Mouse (Mus musculus): ENCODE data around the gene Gm49383. TPM values are rescaled to one million over a fixed set of nuclear protein-coding genes. Genes with fewer than 3 reads are reported as not detected.

Gene Gm49383
- total RNA-seq, 1 experiment: 11.7 TPM

DNA sequence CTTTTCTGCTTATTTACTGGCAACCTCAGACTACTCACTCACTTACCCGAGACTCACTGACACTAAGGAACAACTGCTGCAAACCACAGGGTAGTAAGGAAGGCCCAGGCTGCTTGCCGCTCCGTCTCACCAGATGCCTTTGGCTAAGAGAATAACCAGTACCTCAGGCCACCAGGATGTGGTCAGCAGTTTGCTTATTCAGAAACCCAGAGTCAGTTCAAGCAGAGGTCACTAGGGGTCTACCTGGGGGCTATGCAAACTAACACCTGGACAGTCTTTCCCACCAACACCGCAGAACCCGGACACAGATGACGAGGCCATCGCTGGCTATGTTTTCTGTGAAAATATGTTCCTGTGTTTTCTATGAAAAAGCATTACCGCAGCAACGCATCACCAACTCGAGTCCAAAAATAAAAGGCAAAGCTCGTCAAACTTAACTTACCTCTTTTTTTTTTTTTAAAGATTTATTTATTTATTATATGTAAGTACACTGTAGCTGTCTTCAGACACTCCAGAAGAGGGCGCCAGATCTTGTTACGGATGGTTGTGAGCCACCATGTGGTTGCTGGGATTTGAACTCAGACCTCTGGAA is 16.4 kb upstream of the Gm49383 start:
- H3K27ac ChIP-seq (ENCODE audit: insufficient read depth, low read depth, low read length, poor library complexity, severe bottlenecking): no peak overlapping the region
- H3K9ac ChIP-seq (ENCODE audit: insufficient read depth, low read depth, low read length, poor library complexity, severe bottlenecking): no peak overlapping the region
- H3K9me3 ChIP-seq (ENCODE audit: control insufficient read depth, insufficient read depth, low read depth, low read length): no peaks in the 10 kb centered on the region
- H3K4me1 ChIP-seq (ENCODE audit: control insufficient read depth in 2 of 2, insufficient read depth in 2 of 2, low read length in 2 of 2, poor library complexity in 1 of 2): peaks cover 4% of the 10 kb centered on the region in 2 experiments; a peak in 1 of 4 replicates
- peaks cover 34% of the 10 kb centered on the region for H3K36me3 ChIP-seq (ENCODE audit: control insufficient read depth, insufficient read depth, low read length, poor library complexity, severe bottlenecking)
- DNase-seq (ENCODE audit: low read depth, low spot score): no peak
- TF ChIP-seq CHD2 (IDR thresholded peaks at IDR 0.05; ENCODE audit: low read depth, low read length) (no peak), ZNF384 (IDR thresholded peaks at IDR 0.05; ENCODE audit: low read depth, low read length) (peak; percentile 68)
- H3K4me3 ChIP-seq (ENCODE audit: insufficient read depth in 1 of 2, low read depth in 1 of 2, low read length in 2 of 2, poor library complexity in 1 of 2, severe bottlenecking in 1 of 2): no peak overlapping the region
- in situ Hi-C loops (cut with MboI; ENCODE audit: low sequenced_read_pairs in 2 of 2, unreplicated experiment in 2 of 2): no loop called here

DNA sequence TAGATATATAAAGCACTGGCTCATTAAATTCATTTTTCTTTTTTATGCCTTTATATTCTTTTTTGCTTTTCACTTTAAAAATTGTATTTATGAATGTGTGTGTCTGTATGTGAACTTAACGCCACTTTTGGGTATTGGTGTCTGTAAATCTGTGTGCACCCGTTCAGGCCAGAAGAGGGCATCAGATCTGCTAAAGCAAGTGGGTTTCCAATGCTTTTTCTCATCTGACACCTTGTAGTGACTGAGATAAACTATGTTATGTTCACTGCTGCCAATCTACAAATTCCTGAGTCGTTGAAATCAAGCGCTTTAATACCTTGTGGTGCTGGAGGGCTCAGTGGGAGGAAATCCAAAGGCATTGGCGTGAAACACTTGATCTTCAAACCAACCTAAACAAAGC is 14.2 kb upstream of the Gm49383 start:
- Histone ChIP-seq H3K9ac (ENCODE audit: insufficient read depth, low read depth, low read length, poor library complexity, severe bottlenecking) (no peak overlapping the region), H3K4me1 (ENCODE audit: control insufficient read depth in 2 of 2, insufficient read depth in 2 of 2, low read length in 2 of 2, poor library complexity in 1 of 2) (peaks cover 4 to 6% of the 10 kb centered on the region in 2 experiments; a peak in 1 of 4 replicates), H3K9me3 (ENCODE audit: control insufficient read depth, insufficient read depth, low read depth, low read length) (no peaks in the 10 kb centered on the region), H3K4me3 (ENCODE audit: insufficient read depth in 1 of 2, low read depth in 1 of 2, low read length in 2 of 2, poor library complexity in 1 of 2, severe bottlenecking in 1 of 2) (no peak overlapping the region), H3K36me3 (ENCODE audit: control insufficient read depth, insufficient read depth, low read length, poor library complexity, severe bottlenecking) (peaks cover 32% of the 10 kb centered on the region), H3K27ac (ENCODE audit: insufficient read depth, low read depth, low read length, poor library complexity, severe bottlenecking) (no peak overlapping the region; the same call in 1 of the 2 replicates)
- no peak for DNase-seq (ENCODE audit: low read depth, low spot score)
- in situ Hi-C loops (cut with MboI; ENCODE audit: low sequenced_read_pairs in 2 of 2, unreplicated experiment in 2 of 2): no loop called here
- TF ChIP-seq HCFC1 (IDR thresholded peaks at IDR 0.05; ENCODE audit: borderline replicate concordance, insufficient read depth, low read length): no peak
- TF ChIP-seq CHD2 (IDR thresholded peaks at IDR 0.05; ENCODE audit: low read depth, low read length): no peak
- no peak for TF ChIP-seq MAFK (IDR thresholded peaks at IDR 0.05; ENCODE audit: insufficient read depth, low read depth, low read length)
- TF ChIP-seq ZNF384 (IDR thresholded peaks at IDR 0.05; ENCODE audit: low read depth, low read length): no peak

DNA sequence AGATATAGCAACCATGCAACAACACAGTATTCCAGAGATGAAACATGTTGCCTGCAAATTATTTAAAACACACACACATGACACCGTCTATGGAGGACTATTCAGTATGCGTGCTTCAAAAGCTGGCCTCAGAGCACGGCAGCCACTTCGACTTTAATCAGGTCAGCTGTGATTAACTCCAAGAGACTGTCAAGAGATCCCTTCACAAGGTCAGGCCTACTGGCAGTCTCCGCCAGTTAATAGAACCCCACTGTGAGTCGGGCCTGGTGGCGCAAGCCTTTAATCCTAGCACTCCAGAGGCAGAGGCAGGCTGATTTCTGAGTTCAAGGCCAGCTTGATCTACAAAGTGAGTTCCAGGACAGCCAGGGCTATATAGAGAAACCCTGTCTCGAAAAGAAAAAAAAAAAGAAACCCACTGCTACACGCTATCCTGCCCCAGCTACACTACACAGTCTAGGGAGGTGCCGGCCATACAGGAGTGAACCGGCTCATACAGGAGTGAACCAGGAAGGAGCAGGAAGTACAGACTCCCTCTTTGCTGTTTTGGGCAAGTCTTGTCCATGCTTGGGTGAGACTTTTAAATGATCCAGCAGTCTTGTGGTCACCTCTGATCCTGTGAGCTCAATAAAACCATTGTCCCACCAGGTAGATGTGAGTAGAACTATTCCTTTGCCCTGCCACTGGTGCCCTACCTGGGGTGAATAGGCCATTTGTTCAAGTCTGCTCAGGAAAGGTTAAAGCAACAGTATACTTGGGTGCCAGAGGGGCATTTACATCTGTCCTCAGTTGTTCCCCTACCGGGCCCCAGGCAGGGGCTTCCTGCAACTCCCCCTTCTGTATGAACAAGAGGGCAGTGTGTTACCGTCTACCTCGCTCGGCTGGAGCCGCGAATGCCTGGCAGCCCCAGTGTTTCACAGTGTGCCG is 13.4 kb upstream of the Gm49383 start:
- Histone ChIP-seq H3K9me3 (ENCODE audit: control insufficient read depth, insufficient read depth, low read depth, low read length) (no peaks in the 10 kb centered on the region), H3K27ac (ENCODE audit: insufficient read depth, low read depth, low read length, poor library complexity, severe bottlenecking) (peak overlapping the region; percentile 86), H3K36me3 (ENCODE audit: control insufficient read depth, insufficient read depth, low read length, poor library complexity, severe bottlenecking) (peaks cover 31% of the 10 kb centered on the region), H3K4me3 (ENCODE audit: insufficient read depth in 1 of 2, low read depth in 1 of 2, low read length in 2 of 2, poor library complexity in 1 of 2, severe bottlenecking in 1 of 2) (peak overlapping the region in 1 of 2 experiments; percentile 7; a peak in 2 of 4 replicates), H3K9ac (ENCODE audit: insufficient read depth, low read depth, low read length, poor library complexity, severe bottlenecking) (peak overlapping the region; percentile 64), H3K4me1 (ENCODE audit: control insufficient read depth in 2 of 2, insufficient read depth in 2 of 2, low read length in 2 of 2, poor library complexity in 1 of 2) (peaks cover 4 to 6% of the 10 kb centered on the region in 2 experiments; a peak in 1 of 4 replicates)
- in situ Hi-C loops (cut with MboI; ENCODE audit: low sequenced_read_pairs in 2 of 2, unreplicated experiment in 2 of 2): no loop called here
- TF ChIP-seq HCFC1 (IDR thresholded peaks at IDR 0.05; ENCODE audit: borderline replicate concordance, insufficient read depth, low read length) (no peak), ZNF384 (IDR thresholded peaks at IDR 0.05; ENCODE audit: low read depth, low read length) (peak; percentile 46; the same call in 1 of the 2 replicates)
- peak; percentile 73 for DNase-seq (ENCODE audit: low read depth, low spot score)

DNA sequence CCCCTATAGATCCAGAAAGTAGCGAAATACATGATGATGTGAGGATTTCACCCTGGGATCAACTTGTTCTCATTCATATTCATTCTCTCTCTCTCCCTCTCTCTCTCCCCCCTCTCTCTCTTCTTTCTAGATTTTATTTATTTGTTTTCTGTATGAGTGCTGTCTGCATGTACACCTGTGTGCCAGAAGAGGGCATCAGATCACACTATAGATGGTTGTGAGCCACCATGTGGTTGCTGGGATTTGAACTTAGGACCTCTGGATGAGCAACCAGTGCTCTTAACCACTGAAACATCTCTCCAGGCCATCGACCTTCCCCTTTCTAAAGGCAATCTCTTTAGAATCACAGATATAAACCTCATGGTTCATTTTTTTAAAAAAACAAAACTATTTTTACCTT is 11.6 kb upstream of the Gm49383 start:
- no peak overlapping the region for H3K9ac ChIP-seq (ENCODE audit: insufficient read depth, low read depth, low read length, poor library complexity, severe bottlenecking)
- H3K9me3 ChIP-seq (ENCODE audit: control insufficient read depth, insufficient read depth, low read depth, low read length): no peaks in the 10 kb centered on the region
- H3K27ac ChIP-seq (ENCODE audit: insufficient read depth, low read depth, low read length, poor library complexity, severe bottlenecking): no peak overlapping the region
- in situ Hi-C loops (cut with MboI; ENCODE audit: low sequenced_read_pairs in 2 of 2, unreplicated experiment in 2 of 2): no loop called here
- H3K4me3 ChIP-seq (ENCODE audit: insufficient read depth in 1 of 2, low read depth in 1 of 2, low read length in 2 of 2, poor library complexity in 1 of 2, severe bottlenecking in 1 of 2): no peak overlapping the region
- DNase-seq (ENCODE audit: low read depth, low spot score): no peak
- H3K4me1 ChIP-seq (ENCODE audit: control insufficient read depth in 2 of 2, insufficient read depth in 2 of 2, low read length in 2 of 2, poor library complexity in 1 of 2): peaks cover 4 to 8% of the 10 kb centered on the region in 2 experiments; a peak in 1 of 4 replicates
- H3K36me3 ChIP-seq (ENCODE audit: control insufficient read depth, insufficient read depth, low read length, poor library complexity, severe bottlenecking): peaks cover 25% of the 10 kb centered on the region
- TF ChIP-seq ZC3H11A (IDR thresholded peaks at IDR 0.05; ENCODE audit: borderline replicate concordance, low read depth, low read length): no peak
- no peak for TF ChIP-seq ZNF384 (IDR thresholded peaks at IDR 0.05; ENCODE audit: low read depth, low read length)
- TF ChIP-seq MAFK (IDR thresholded peaks at IDR 0.05; ENCODE audit: insufficient read depth, low read depth, low read length): no peak
- TF ChIP-seq CHD2 (IDR thresholded peaks at IDR 0.05; ENCODE audit: low read depth, low read length): no peak
- TF ChIP-seq HCFC1 (IDR thresholded peaks at IDR 0.05; ENCODE audit: borderline replicate concordance, insufficient read depth, low read length): no peak
